Mouse (Mus musculus) left cerebral cortex, postnatal 4 days (tissue): ENCODE data around the gene Zfp341. TPM values are rescaled to one million over a fixed set of nuclear protein-coding genes. Genes with fewer than 3 reads are reported as not detected.

Experiments used
- DNase-seq: peaks from one replicate; pipeline ENCODE4 v3.0.0-alpha.2; 2022
- intact Hi-C: fragments of 180-260 bp; cut with DNase I; formaldehyde crosslinking; loops from one replicate; pipeline ENCODE4 v1.15.1; 2025
- total RNA-seq, 2 experiments: library from RNA; stranded (reverse); gene quantifications; 2 replicates each; pipeline ENCODE4 v1.2.3; 2021

Gene Zfp341
- total RNA-seq, 2 experiments from 2014 or later, result 17.5 to 18.2 TPM

DNA sequence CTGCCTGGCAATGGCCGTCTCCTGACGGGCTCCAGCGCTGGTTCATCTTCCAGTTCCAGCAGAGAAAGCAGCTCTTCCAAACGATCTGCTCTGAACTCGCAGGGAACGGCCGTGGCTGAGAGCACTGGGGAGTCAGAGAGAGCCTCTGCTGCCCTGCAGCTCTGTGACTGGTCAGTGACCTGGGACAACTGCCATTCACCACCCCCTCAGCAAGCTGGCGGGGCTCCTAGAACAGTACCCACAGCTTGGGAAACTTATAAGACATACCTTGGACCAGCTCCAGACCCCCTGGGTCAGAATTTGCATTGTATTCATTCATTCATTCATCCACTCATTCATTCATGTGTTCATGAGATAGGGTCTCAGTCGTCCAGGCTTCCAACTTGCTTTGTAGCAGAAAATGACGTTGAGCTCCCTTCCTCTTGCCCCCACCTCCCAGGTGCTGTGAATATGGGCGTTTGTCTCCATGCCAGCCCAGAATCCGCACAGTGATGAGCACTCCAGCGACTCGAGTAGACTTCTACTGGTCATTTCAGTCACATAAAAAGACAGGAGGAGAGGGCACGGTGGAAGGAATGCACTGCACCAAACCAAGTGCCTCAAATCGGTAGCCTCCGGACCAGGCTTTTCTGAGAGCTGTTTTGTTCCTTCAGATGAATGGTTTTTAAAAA, 28.0 kb upstream of the Zfp341 start:
- DNase-seq, result peak; percentile 72
- intact Hi-C loops, result no loop called here

DNA sequence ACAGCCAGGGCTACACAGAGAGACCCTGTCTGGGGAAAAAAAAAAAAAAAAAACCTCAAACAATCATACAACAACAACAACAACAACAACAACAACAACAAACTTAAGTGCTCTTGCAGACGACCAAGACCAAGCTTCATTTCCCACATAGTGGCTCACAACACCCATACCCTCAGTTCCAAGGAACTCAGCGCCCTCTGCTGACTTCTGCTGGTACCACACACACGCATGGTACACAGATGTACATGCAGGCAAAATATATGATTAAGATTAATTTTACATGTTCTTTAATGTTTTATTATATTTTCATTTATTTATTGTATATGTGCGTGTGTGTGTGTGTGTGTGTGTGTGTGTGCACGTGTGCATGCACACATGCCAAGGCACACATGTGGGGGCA, 26.7 kb upstream of the Zfp341 start:
- intact Hi-C loops, result no loop called here
- peak; percentile 82 for DNase-seq

GRCm38 (mm10) chr2:154589051-154589450, 24.0 kb upstream of the Zfp341 start:
- no peak for DNase-seq
- intact Hi-C loops, result no loop called here

- DNase-seq, result no peak
- intact Hi-C loops, result no loop called here
These were observed 21.9 kb upstream of the Zfp341 start for GRCm38 (mm10) chr2:154591239-154591638.

GRCm38 (mm10) chr2:154593025-154593424, 20.1 kb upstream of the Zfp341 start:
- no peak for DNase-seq

GRCm38 (mm10) chr2:154595775-154596174, 17.3 kb upstream of the Zfp341 start:
- peak; percentile 86 for DNase-seq

More at GRCm38 (mm10) chr2:154593025-154593424, 20.1 kb upstream of the Zfp341 start:
- intact Hi-C loops, result no loop called here

DNA sequence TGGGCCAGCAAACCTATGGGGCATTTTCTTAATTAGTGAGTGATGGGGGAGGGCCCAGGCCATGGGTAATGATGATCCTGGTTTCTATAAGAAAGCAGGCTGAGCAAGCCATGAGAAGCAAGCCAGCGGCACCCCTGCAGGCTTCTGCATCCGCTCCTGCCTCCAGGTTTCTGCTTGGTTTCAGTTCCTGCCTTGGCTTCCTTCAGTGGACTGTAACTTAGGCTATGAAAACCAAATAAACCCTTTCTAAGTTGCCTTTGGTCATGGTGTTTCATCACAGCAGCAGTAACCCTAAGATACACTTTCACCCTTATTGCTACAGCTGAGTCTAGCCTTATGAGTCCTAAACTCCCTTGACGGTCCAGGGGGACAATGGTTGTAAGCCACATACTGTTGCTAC, 15.7 kb upstream of the Zfp341 start:
- no peak for DNase-seq
- intact Hi-C loops, result no loop called here

More at GRCm38 (mm10) chr2:154595775-154596174, 17.3 kb upstream of the Zfp341 start:
- intact Hi-C loops, result no loop called here

GRCm38 (mm10) chr2:154600586-154600985, 12.5 kb upstream of the Zfp341 start:
- intact Hi-C loops, result no loop called here

GRCm38 (mm10) chr2:154601324-154601723, 11.8 kb upstream of the Zfp341 start:
- intact Hi-C loops, result no loop called here
- DNase-seq, result no peak

More at GRCm38 (mm10) chr2:154600586-154600985, 12.5 kb upstream of the Zfp341 start:
- DNase-seq, result no peak

GRCm38 (mm10) chr2:154603007-154603637, 10.0 kb upstream of the Zfp341 start:
- no peak for DNase-seq
- intact Hi-C loops, result no loop called here

GRCm38 (mm10) chr2:154603638-154604153, 9.4 kb upstream of the Zfp341 start, which contains the start of gene Pxmp4:
Gene Pxmp4 (minus strand): TSS chr2:154603708.
- intact Hi-C loops, result no loop called here
- DNase-seq, result peak; percentile 99

DNA sequence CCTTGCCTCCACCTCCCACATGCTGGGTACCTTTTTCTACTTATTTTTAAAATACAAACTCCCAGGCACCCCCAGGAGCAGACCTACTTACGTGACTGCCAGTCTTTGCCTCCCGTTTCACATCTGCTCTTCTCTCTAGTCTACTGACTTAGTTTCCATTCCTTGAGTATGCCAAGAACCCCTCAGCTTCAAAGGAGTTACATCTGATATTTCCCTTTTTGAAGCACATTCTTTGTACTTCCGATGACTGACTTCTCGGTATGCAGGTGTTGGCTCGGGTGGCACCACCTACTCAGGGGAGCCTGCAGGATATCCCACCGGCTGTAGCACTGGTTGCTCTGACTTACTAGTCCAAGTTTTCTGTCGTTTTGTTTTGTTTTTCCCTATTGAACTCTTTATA, 8.9 kb upstream of the Zfp341 start:
- no peak for DNase-seq
- intact Hi-C loops, result no loop called here

DNA sequence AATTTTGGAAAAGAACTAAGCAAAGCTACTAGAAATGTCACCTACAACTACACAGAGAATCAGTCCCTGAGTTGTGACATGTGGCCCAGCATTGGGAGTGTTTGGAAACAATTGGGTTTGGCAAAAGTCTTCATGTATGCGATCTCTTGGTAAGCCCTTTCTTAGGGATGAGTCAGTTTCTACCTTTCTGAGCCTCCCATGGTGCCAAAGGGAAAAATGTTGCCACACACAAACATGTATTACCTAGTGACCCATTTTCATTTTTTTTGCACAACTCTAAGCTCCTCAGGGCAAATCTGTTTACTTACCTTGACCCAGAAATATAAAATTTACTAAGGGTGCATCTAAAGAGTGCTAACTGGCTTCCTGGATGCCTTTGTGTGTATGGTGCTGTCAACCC, 6.1 kb upstream of the Zfp341 start:
- DNase-seq, result no peak
- intact Hi-C loops, result no loop called here

DNA sequence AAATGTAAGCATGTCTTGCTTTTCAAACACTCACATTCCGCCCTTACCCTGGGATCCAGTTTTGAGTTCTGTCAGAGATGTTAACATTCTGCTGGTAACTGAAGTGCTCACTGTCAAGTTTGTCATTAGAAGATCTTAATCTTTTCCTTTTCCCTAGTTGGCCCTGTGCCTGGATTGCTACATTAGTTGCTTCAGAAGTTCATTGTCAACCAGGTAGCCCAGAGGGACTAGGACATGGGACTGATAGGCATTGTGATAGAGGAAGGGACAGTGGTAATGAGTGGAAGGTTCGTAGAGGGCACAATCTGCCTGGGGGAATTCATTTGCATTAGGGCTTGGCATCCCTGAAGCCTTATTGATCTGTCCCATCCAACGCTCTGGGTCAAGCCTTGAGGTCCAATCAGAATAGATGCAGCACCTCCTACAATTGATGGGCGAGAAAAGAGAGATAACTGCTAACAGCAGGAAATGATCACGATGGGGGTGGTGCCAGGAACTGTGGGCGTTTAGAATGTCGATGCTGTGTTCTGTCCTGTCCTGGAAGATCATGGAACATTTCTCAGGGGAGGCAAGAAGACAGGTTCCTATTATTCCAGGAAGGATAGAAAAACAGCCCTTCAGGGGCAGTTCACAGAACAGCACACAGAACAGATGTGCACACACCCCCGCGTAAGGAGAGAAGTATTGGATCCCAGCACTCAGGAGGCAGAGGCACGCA, 3.9 kb upstream of the Zfp341 start:
- intact Hi-C loops, result no loop called here
- DNase-seq, result no peak

DNA sequence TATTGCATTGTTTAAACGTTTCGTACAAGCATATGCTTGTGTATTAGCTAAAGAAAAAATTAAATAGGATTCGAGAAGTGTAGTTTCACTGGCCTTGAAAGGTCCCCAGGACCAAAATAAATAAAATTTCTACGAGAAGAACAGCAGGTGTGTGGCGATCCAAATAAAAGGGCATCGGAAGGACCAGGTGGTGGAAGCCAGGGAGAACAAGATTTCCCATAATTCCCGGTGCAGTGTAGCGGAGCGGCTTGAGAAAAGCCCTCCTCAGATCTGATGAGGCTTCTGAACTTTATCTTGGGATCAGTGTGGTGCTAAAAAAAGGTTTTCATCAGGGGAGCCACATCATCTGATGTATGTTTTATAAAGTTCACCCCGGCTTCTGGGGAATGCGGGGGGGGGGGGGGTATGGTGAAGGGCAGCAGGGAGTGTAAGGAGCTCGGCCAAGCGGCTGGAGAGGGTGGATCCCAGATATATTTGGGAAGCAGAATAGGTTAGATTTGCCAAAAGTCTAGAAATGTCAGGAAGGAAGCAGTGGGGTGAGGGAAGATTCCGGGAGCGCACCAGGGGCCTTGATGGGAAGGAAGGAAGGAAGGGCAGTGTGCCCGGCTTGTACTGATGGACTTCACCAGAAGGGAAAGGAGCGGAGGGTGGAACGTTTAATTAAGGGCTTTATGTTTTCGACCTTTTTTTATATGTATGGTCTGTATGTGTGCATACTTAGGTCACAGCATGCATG, 1.9 kb downstream of the Zfp341 start:
- DNase-seq, result no peak
- intact Hi-C loops, result loop anchor here (5.0 kb wide), 1 partner anchor 203 kb away; no protein-coding TSS in a partner anchor

DNA sequence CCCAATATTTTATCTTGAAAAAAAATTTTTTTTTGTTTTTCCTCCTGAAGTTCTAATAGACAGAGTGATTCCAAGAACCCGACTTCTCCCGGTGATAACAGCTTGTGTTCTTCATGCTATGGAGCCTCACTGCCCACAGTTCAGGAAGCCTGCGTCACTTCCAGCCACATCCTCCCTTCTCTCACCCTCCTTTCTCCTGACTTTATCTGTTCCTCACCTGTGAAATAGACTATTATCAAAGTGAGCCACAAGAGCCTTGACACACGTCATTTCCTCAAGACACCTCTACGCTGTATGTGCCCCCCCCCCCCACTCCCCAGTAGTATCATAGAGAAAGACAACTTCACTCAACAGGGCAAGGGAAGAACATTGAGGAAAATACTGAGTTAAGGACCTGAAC, 2.6 kb downstream of the Zfp341 start:
- intact Hi-C loops, result no loop called here
- no peak for DNase-seq

GRCm38 (mm10) chr2:154617061-154617460, 4.0 kb downstream of the Zfp341 start:
- intact Hi-C loops, result no loop called here
- no peak for DNase-seq

GRCm38 (mm10) chr2:154621684-154622083, 8.6 kb downstream of the Zfp341 start:
- no peak for DNase-seq
- intact Hi-C loops, result no loop called here

GRCm38 (mm10) chr2:154624137-154624536, 11.0 kb downstream of the Zfp341 start:
- no peak for DNase-seq
- intact Hi-C loops, result no loop called here

GRCm38 (mm10) chr2:154630531-154630930, 17.4 kb downstream of the Zfp341 start:
- no peak for DNase-seq
- intact Hi-C loops, result no loop called here
